12 mouse cellular contexts compared by ENCODE assay signal in the genomic region with DNA sequence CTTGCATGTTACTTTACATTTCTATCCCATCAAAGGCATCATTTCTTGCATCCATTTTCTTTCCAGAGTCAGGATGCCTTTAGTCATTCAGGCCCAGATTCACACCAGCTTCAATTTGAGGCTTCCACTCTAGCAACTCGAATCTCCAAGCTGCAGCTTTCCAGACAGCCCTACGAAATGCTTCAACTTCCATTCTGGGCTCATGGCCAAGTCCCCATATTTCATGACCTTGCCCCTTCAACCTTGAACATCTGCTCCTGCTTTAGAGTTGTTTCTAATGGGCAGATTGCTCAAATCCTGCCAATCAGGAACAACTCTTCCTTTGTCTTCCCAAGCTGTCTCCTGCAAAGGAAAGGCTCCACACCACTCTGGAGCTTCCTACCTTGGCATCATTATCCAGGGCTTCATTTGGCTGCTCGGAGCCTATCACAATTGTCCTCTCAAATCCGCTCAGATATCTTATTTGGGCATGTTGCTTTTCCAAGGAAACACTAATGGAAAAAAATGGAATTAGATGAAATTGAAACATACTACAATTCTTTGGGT.
A peak's percentile ranks its signal among the peaks of the same experiment; 100 is the strongest.
DNase-seq lines count a peak whose midpoint lies in the region; ATAC-seq lines count a peak whose summit lies in the region.
"Had no signal": no experiment of that assay in that cellular context is flagged by ENCODE, and none has a peak within 500 bp of the region (broad histone marks: within the 10 kb centered on the region; RNA-seq: fewer than 3 reads in every experiment).

No protein-coding gene starts in this region.

- ATAC-seq in embryonic facial prominence, embryonic 11.5 days (replicated peaks; ENCODE audit: insufficient number of reproducible peaks, low FRiP score, low TSS enrichment, low read depth) = no peak
- ATAC-seq in embryonic facial prominence, embryonic 14.5 days (ENCODE audit: low read depth) = no peak

- H3K4me1 ChIP-seq in embryonic facial prominence, embryonic 11.5 days (ENCODE audit: control insufficient read depth, insufficient read depth, low read length) = no peaks in the 10 kb centered on the region
- H3K4me1 ChIP-seq in embryonic facial prominence, embryonic 10.5 days = no peaks in the 10 kb centered on the region
- no peaks in the 10 kb centered on the region for H3K4me1 ChIP-seq in embryonic facial prominence, embryonic 14.5 days (ENCODE audit: control insufficient read depth, insufficient read depth, low read length)
- H3K4me1 ChIP-seq: stomach, embryonic 15.5 days had no signal

- no peaks in the 10 kb centered on the region for H3K27me3 ChIP-seq in embryonic facial prominence, embryonic 11.5 days (ENCODE audit: control insufficient read depth, insufficient read depth, low read length)
- no peaks in the 10 kb centered on the region for H3K27me3 ChIP-seq in embryonic facial prominence, embryonic 10.5 days (replicated peaks; ENCODE audit: low read depth, poor library complexity, severe bottlenecking)
- no peaks in the 10 kb centered on the region for H3K27me3 ChIP-seq in embryonic facial prominence, embryonic 14.5 days (replicated peaks; ENCODE audit: control insufficient read depth, insufficient read depth, low read length)
- H3K27me3 ChIP-seq: stomach, embryonic 15.5 days had no signal

- H3K9me3 ChIP-seq in embryonic facial prominence, embryonic 11.5 days (replicated peaks; ENCODE audit: control insufficient read depth, low read length) = no peaks in the 10 kb centered on the region
- H3K9me3 ChIP-seq in embryonic facial prominence, embryonic 10.5 days = no peaks in the 10 kb centered on the region
- no peaks in the 10 kb centered on the region for H3K9me3 ChIP-seq in embryonic facial prominence, embryonic 14.5 days (ENCODE audit: control insufficient read depth, low read length)
- H3K9me3 ChIP-seq: stomach, embryonic 15.5 days had no signal

- H3K36me3 ChIP-seq in embryonic facial prominence, embryonic 11.5 days (replicated peaks; ENCODE audit: control insufficient read depth, insufficient read depth, low read depth, low read length) = no peaks in the 10 kb centered on the region
- H3K36me3 ChIP-seq in embryonic facial prominence, embryonic 10.5 days (replicated peaks) = no peaks in the 10 kb centered on the region
- no peaks in the 10 kb centered on the region for H3K36me3 ChIP-seq in embryonic facial prominence, embryonic 14.5 days (ENCODE audit: control insufficient read depth, insufficient read depth, low read length)
- H3K36me3 ChIP-seq: stomach, embryonic 15.5 days had no signal

- H3K4me2 ChIP-seq in embryonic facial prominence, embryonic 11.5 days (ENCODE audit: low read depth, low read length) = no peak overlapping the region
- no peak overlapping the region for H3K4me2 ChIP-seq in embryonic facial prominence, embryonic 14.5 days (ENCODE audit: low read depth, low read length)
- H3K4me2 ChIP-seq: heart, embryonic 11.5 days; stomach, embryonic 15.5 days had no signal

- no peak overlapping the region for H3K9ac ChIP-seq in embryonic facial prominence, embryonic 11.5 days (replicated peaks; ENCODE audit: low read length)
- H3K9ac ChIP-seq in embryonic facial prominence, embryonic 14.5 days (ENCODE audit: low read depth, low read length) = no peak overlapping the region
- H3K9ac ChIP-seq: liver, embryonic 14.5 days; stomach, embryonic 15.5 days had no signal

- intact Hi-C loops in left cerebral cortex, postnatal 4 days (cut with DNase I) = no loop called here

- 57% methylated on average over 4 of the region's 4 CpGs for WGBS in embryonic facial prominence, embryonic 11.5 days
- 70% methylated on average over 4 of the region's 4 CpGs for WGBS in embryonic facial prominence, embryonic 10.5 days
- WGBS in embryonic facial prominence, embryonic 14.5 days = 47% methylated on average over 4 of the region's 4 CpGs

- DNase-seq in embryonic facial prominence, embryonic 11.5 days (ENCODE audit: low spot score) = peak; percentile 37
- no peak for DNase-seq in embryonic facial prominence, embryonic 10.5 days (ENCODE audit: low spot score)
- DNase-seq in left cerebral cortex, postnatal 4 days = peak; percentile 15
- no peak for DNase-seq in left cerebral cortex, adult 11 months (ENCODE audit: low spot score)
- DNase-seq in 3T3-L1 (ENCODE audit: low read depth, low spot score) = peak; percentile 43
- peak; percentile 47 for DNase-seq in embryonic facial prominence, embryonic 14.5 days (ENCODE audit: low spot score)
- no peak for DNase-seq in thymus, postnatal 4 days
- DNase-seq in cerebellum, postnatal 14 days = no peak
- DNase-seq: right cerebral cortex, adult 18-20 months had no signal

- H3K27ac ChIP-seq in embryonic facial prominence, embryonic 11.5 days (replicated peaks; ENCODE audit: low read depth, low read length) = no peak overlapping the region
- H3K27ac ChIP-seq in embryonic facial prominence, embryonic 10.5 days (replicated peaks) = no peak overlapping the region
- no peak overlapping the region for H3K27ac ChIP-seq in embryonic facial prominence, embryonic 14.5 days (replicated peaks; ENCODE audit: low read depth, low read length)
- H3K27ac ChIP-seq: liver, embryonic 14.5 days; stomach, embryonic 15.5 days had no signal

- H3K4me3 ChIP-seq in embryonic facial prominence, embryonic 11.5 days (ENCODE audit: low read depth, low read length) = no peak overlapping the region
- H3K4me3 ChIP-seq in embryonic facial prominence, embryonic 10.5 days = no peak overlapping the region
- no peak overlapping the region for H3K4me3 ChIP-seq in embryonic facial prominence, embryonic 14.5 days (ENCODE audit: low read depth, low read length)
- H3K4me3 ChIP-seq: stomach, embryonic 15.5 days had no signal

Comparison
In these comparisons a context has a peak if more than half of its experiments do, and no peak if none do; other contexts are left out.
1. DNase-seq: peak in embryonic facial prominence, embryonic 11.5 days (single experiment), left cerebral cortex, postnatal 4 days (single experiment), 3T3-L1 (single experiment) and embryonic facial prominence, embryonic 14.5 days (single experiment); none in embryonic facial prominence, embryonic 10.5 days (single experiment), left cerebral cortex, adult 11 months (single experiment), thymus, postnatal 4 days (single experiment) and cerebellum, postnatal 14 days (0 of 2).